Mouse (Mus musculus) thymus, postnatal 4 days (tissue): ENCODE measurements around the gene Irgm2.
"Not testable (repeated sequence)": the region's sequence is repeated elsewhere in the genome, so short reads cannot be mapped to it uniquely, and the experiment has no call there.

Source experiments
- DNase-seq: peaks from one replicate; pipeline ENCODE4 v3.0.0; 2021

Irgm2 gene

DNA sequence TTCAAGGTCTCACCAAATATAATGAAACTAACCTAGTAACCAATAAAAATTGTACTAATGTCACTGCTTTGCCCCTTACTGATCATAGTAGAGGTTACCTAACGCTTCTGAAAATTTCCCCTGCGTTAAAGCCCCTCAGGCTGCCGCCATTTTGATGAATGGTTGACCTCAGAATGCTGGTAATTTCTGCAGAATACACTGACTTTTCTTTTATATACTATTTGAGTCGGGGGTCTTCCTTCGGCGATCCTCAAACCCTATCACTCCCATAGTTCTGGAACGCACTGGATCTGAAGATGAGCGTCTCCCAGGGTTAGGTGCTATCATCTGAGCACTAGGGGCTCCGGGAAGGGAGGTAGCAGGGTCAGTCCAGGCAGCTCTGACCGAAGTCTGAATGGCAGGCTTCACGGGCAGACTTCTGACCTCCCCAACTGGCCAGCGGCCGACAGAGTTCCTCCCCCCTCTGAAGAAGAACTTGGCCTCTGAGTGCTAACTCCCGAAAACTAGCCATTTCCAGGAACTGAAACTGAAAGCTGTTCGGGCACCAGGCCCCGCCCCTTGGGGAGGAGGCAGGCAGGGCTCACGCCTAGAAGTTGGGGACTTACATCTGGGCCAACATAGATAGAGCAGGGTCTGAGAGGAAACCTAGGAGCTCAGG lies 15.1 kb downstream of the Irgm2 start:
- peak; percentile 90 for DNase-seq

DNA sequence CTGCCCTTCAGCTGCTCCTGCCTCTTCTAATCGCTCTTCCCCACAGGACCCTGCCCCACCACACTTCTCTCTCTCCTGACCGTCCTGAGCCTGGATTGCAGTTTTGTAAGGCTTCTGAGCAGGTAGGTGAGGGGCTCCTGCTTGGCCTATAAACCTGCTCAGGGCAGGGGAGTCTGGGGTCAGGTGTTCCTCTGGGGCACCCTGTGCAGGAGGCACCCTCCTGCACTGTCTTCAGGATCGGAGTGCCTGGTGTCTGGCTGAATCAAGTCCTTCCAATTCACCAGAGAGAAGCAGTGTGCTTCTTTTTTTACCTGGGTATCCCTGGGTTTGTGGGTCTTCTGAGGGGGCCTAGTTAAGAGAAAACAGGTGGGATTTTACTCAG lies 15.6 kb downstream of the Irgm2 start:
- DNase-seq: peak; percentile 38

DNA sequence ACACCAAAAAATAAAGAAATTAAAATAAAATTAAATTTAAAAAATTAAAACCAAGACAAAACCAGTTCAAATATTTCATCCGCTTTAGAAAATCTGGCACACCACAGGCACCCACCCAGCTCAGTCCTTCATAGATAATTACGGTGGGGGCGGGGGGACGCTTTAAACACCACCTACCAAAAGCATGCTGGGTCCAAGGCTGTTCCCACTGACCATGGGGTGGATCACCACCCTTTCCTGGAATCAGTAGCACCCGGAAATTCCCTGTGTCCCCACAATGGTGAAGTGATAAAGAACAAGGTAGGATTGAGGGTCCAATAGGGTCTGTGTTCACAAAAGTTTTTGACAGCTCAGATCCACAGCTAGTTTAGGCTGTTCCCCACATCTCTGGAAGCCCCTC lies 16.4 kb downstream of the Irgm2 start:
- DNase-seq: no peak

DNA sequence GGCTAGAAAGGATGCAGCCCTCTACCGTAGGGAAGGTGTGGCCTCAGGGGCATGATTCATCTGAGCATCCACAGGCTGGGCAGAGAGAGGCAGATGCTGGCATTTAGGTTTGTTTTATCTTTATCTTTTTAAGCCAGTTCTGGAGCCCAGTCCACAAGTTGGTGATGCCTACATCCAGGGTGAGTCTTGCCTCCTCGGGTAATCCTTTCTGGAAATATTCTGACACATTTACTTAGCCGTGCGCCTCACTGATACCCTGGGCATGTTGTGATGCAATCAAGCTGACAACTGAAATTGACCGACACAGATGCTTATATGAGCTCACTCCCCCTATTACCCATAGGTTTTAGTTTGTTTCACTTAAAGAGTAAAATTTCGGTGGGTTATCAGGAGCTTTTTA lies 17.4 kb downstream of the Irgm2 start:
- DNase-seq: no peak

DNA sequence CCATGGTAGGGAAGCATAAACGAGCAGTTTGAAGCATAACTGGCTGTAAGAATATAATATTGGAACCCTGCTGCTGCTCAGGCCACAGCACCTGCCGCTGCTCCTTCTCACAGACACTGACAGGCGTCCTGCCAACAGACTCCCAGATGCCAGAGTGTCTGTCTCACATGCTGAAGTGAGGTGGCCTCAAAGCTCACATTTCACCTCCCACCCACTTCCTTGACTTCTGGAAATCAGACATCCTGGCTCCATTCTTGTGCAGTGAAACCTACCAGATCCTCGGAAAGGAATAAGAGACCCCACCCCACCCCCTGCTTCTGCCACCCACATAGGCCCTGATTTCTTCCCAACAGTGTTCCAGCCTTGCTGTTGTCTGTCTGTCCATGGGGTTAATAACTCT lies 24.3 kb downstream of the Irgm2 start:
- DNase-seq: peak; percentile 57

DNA sequence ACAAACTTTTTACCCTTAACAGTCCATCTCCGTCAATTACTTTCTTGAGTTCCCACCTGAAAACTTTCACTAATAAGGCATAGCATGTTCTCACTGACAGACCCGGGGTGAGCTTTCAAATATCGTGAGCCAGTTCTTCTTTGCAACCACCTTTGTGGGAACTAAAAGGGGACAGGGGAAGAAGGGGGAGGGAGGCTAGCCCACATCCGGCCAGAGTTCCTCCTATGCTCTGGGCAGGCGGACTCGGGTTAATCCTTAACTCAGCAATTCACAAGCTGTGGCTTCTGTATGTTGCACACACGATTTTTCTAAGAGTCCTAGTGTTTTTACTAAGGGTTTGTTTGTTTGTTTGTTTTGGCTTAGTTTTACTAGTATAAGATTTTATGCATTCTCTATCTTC lies 24.9 kb downstream of the Irgm2 start:
- DNase-seq: peak; percentile 61

DNA sequence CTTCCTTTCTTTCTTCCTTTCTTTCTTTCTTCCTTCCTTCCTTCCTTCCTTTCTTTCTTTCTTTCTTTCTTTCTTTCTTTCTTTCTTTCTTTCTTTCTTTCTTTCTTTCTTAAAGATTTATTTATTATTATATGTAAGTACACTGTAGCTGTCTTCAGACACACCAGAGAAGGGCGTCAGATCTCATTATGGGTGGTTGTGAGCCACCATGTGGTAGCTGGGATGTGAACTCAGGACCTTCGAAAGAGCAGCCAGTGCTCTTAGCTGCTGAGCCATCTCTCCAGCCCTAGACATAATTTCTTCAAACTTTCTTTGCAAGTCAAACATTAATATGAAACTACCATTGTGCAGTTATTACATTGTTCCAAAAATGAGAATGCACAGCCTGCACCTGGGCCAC lies 25.5 kb downstream of the Irgm2 start:
- DNase-seq: not testable (repeated sequence)

DNA sequence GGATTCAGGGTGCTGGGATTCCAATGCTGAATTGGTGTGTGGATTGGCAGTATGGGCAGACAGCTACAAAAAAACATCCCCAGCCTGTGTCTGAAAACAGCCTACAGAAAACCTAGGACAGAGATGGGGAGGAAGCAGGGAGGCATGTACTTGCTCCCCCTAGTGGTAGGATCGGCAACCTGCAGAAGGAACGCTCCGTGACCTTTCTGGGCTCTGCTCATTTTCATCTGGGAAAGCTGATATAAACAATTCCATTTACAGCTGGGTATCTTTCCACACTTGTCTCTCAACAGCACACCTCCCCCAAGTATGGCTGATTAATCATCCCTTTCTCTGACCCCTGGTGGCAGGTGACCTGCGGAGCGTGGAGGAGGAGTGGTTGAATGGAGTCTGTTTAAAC lies 26.2 kb downstream of the Irgm2 start:
- peak; percentile 83 for DNase-seq

DNA sequence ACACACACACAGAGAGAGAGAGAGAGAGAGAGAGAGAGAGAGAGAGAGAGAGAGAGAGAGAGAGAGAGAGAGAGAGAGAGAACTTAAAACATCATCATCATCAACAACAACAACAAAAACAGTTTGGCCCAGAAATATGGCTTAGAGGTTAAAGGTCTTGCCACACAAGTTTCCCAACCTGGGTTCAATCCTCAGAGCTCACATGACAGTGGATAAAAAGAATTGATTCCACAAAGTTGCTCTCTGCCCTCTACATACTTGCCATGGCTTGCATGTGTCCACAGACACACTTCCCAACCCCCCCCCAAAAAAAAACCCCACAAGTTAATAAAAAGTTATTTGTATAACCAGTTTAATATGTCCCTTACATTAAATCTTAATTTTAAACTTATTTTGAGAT lies 27.0 kb downstream of the Irgm2 start:
- no peak for DNase-seq

DNA sequence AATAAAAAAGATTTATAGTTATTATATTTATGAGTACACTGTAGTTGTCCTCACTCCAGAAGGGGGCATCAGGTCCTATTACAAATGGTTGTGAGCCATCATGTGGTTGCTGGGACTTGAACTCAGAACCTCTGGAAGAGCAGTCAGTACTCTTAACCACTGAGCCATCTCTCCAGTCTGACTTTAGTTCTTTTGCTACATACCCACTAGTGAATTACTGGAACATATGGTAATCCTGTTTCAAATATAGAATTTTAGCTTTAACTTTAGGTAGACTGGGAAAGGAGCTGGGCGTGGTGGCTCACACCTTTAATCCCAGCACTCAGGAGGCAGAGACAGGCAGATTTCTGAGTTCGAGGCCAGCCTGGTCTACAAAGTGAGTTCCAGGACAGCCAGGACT lies 28.6 kb downstream of the Irgm2 start:
- not testable (repeated sequence) for DNase-seq

DNA sequence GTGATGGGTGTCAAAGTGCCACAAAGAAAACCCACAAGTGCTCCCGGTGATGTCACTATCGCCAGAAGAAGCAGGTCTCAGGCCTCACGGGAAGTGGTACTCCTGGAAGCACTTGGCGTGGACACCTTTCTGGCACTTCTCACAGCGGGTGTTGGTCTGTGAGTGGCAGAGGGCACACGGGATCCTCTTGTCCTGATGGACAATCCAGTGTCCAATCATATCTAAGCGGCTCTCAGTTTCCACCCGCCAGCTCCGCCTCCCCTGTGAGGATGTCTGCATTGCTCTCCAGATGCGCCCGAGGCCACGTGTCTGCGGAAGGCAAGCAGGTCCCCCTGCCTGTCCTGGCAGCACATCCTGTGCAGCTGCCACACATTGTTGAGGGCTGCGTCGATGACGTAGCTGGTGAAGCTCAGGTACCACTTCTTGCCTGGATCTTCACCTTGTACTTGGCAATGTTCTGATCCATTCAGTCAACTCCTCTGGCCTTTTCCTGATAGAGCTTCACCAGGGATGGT lies 31.0 kb downstream of the Irgm2 start:
- DNase-seq: peak; percentile 79

DNA sequence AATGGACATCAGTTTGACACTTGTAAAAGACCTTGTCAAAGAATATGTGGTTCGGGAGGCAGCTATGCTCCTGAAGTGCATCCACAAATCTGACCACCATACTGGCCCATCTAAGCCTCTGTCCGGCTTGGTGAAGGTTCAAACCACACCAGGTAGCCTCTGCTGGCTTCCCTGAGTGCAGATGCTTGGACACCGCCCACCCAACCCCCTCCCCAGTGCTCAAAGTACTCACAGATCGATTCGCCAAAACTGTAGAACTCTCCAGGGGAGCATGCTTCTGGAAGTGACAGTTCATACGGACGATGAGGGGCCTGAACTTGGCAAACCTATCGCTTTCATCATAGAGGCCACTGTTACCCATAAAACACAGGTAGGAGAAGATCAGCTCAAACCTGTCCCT lies 31.7 kb downstream of the Irgm2 start:
- DNase-seq: no peak

DNA sequence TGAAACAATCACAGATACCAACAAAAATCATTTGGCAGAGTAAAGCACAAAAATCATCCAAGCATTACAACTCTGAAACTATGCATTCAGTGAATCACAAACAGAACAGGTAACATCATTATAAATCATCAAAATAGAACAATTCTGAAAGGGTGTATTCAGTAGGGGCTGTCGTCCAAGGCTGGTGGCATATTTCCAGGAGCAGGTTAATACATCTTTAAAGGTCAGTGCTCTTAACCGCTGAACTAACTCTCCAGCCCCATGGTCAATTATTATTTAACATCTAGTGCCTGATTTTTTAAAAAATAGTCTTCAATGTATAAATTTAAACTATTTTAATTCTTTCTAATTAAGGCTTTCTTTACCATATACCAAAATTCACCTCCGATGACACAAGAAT lies 35.1 kb downstream of the Irgm2 start:
- DNase-seq: not testable (repeated sequence)

DNA sequence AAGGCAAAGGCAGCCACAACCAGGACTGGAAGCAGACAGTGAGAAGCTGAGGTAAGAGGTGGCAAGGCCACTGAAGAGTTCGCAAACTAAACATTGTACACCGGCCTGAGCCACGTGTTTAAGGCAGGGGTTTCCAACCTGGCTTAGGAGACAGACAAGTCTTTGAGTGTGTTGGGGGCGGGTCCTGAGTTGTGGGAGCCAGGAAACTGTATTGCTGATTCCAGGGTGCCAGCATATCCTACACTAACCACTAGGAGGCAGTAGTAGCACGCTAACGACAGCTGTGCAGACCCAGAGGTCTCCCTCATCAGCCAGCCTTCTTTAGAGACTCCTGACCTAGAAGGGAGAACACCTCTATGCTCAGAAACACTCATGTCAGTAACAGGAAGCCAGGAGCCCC lies 35.7 kb downstream of the Irgm2 start:
- peak; percentile 69 for DNase-seq

DNA sequence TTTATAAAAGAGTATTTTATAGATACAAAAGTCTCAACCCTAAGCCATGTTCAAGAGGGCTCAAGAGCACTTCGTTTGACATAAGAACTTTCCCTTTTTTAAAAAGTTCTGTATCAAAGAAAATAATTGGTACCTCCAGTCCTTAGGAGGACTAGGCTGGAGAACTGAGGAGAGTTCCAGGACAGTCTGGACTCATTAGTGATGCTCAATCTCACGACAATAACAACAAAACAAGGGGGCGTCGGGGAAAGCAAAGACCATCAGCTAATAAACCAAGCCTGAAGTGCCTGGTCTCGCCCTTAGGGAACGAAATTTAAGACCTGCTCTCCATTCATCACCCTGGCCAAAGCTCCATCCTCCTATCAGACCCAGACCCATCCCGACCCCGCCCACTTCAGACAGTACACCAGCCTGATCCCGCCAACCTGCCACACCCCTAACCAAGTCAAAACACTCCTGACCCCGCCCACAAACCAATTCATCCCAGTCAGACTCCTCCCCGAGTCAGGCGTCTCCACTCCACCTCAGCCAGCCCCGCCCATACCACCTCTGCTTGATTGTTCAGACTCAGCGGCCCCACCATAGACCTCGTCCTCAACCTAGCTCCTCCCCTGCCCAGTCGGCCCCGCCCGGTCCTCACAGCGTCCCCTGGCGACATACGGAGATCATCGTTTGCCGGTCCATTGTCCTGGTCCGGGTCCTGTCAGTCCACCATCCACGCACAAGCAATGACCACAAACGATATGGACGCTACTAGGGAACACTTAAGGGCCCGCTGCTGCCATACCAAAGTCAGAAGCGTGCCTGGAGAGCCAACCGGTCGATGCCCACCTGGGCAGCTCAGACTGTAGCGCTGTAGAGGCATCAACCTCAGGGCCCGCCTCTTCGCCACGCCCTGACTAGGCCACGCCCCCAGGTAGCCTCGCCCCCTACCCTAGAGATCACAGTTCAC lies 39.7 kb downstream of the Irgm2 start:
- DNase-seq: peak; percentile 76

DNA sequence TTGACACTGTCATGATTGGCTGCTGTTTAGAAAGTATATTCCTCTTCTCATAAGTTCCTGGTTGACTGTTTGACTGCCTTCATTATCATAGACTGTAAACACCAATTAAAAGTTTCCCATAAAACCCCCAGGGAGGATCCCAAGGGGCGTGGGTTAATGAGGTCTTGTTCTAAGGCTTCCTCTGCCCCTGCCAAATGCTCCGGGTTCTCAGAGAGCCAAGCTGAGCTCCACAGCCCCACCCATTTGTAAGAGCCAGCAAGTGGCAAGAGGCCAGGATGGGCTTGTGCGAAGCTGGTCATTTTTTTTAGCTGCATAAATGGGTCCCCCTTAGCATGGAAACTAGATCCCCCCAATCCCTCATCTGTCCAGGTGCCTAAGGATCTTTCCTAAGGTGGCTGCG lies 47.9 kb downstream of the Irgm2 start:
- DNase-seq: no peak

DNA sequence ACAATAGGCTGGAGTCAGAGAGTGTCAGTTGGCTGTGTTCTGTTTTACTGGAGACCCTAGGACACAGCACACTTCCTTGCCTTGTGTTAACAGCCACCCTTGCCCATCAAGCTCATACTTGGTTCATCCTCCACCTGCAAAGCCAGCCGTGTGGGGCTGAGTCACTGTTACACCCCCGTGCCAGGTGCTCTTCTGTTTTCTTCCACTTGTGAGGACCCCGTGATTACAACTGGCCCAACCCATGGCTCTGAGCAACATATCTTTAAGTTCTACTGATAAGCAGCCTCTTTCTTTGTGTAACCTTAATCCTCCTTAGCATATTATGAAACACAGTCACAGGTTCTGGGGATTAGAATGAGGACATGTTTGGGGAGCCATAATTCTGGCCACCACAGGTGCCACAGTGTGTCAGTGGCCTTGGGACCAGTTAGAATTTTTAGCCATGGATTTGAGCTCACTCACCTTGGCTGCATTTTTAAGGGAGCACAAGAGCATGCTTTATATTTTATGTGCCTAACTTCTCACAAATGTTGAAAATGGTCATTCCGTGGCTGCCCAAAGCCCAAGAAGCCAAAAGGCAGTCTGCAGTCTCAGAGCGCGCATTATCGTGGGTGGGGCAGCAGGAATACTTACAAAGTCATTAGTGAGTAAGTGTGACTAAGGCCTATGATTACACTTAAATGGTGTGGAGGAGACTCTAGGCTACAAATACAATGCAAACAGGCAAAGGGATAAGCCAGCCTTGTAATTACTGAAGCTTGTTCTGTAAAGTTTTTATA lies 50.0 kb downstream of the Irgm2 start:
- no peak for DNase-seq

DNA sequence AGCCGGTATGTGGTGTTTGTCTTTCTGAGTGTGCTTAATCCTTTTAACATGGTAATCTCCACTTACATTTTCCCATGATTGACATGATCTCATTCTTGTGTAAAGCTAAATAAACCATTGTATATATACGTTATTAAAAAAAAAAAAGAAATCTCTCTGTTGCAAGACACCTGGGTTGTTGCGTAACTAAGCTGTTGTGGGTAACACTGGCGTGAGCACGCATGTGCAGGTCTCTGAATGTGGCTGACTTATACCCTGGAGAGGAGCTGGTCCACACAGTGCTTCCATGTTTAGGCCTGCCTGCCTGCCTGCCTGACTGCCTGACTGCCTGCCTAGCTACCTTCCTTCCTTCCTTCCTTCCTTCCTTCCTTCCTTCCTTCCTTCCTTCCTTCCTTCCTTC lies 51.1 kb downstream of the Irgm2 start:
- DNase-seq: no peak

DNA sequence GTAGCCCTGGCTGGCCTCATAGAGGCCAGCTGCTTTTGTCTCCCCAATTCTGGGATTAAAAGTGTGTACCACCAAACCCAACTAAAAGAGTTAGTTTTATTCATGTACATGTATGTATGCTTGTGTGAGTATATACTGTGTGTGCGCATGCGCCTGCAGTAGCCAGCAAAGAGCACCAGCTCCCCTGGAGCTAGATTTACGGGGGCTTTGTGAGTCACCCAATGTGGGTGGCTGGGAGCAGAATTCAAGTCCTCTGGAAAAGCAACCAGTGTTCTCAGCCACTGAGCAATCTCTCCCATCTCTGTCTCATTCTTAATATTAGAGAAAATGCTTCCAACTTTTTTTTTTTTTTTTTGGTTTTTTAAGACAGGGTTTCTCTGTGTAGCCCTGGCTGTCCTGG lies 55.0 kb downstream of the Irgm2 start:
- no peak for DNase-seq

DNA sequence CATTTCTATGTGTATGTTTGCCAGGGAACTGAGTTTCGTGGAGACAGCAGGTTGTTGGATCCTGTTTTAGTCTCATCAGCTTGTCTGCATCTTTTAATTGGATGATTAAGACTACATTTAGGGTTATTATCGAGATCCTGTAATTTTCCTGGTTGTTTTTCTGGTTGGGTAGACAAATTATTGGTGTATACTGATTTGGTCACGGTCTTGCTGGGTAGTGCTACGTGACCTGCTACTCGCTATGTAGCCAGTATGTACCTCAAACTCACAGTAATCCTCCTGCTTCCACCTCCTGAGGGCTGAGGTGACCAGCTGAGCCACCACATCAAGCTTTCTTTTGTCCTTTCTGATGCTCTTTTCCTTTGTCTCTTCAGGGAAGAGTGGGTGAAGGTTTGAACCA lies 58.4 kb downstream of the Irgm2 start:
- no peak for DNase-seq

DNA sequence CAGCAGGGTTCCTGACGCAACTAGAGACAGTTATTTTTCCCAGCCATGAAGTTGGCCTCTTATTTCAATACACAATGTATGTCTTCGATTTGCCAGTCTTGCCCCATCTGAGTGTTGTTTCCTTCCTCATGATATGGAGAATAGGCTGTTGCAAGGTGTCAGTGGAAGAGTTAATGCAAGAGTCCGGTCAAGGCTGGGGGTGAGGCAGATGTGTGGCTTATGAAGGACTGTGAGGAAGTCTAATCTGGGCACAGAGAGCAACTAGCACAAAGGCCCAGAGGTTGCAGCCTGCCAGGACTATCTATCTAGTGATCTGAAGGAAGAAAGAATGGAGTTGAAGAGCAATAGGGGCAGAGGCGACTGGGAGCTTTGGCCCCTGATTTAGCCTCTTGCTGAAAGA lies 60.7 kb downstream of the Irgm2 start:
- DNase-seq: no peak

DNA sequence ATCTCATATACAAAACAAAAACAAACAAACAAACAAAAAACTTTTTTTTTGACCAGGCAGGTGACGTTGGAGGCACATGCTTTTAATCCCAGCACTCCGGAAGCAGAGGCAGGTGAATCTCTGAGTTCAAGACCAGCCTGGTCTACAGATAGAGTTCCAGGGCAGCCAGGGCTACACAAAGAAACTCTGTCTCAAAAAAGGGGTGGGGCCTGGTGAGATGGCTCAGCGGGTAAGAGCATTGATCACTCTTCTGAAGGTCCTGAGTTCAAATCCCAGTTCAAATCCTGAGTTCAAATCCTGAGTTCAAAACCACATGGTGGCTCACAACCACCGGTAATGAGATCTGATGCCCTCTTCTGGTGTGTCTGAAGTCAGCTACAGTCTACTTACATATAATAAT lies 62.4 kb downstream of the Irgm2 start:
- no peak for DNase-seq

DNA sequence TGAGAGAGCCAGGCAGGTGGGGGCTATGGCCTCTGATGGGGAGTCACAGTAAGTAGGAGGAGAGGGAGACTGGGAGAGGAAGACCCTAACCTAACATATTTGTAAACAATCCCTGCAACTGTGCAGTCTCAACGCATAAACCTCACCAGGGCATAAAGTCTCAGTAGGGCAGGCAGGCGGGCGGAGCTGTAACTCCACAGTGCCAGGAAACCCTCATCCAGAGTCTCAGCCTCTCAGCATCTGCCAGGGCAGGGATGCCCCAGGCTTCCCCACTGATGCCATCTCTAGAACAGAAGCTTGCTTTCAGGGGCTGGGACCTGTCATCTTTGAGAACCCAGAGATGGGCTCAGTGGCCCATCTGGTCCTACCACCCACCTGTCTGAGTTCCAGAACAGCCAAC lies 62.9 kb downstream of the Irgm2 start:
- no peak for DNase-seq
